Mouse (Mus musculus) midbrain, embryonic 11.5 days (tissue): ENCODE results near the gene Drg1. TPM values are rescaled to one million over a fixed set of nuclear protein-coding genes. Genes with fewer than 3 reads are reported as not detected.

Source experiments
- ATAC-seq: fragments of 200-750 bp; cut with Nextera tagmentation; 2 replicates; pipeline ENCODE4 v1.8.0; 2017; ENCODE audit warnings: moderate TSS enrichment, moderate library complexity; ENCODE audit not compliant: low FRiP score
- DNase-seq: peaks from one replicate; pipeline ENCODE4 v3.0.0; 2015; ENCODE audit warnings: low spot score; ENCODE audit errors: missing footprints
- H3K27ac ChIP-seq: fragments of 300-500 bp; sonication (generic); 2 replicates; pipeline ENCODE4 v1.5.1; 2014; ENCODE audit warnings: low read depth, low read length
- H3K27me3 ChIP-seq: fragments of 300-500 bp; sonication (generic); 2 replicates; pipeline ENCODE4 v1.6.1; 2014; ENCODE audit warnings: mild to moderate bottlenecking, low read length, moderate library complexity, mixed read lengths; ENCODE audit not compliant: control insufficient read depth, insufficient read depth
- H3K36me3 ChIP-seq: fragments of 300-500 bp; sonication (generic); 2 replicates; pipeline ENCODE4 v1.6.1; 2014; ENCODE audit warnings: mild to moderate bottlenecking, low read length, moderate library complexity, mixed read lengths; ENCODE audit not compliant: control insufficient read depth, insufficient read depth
- H3K4me1 ChIP-seq: fragments of 300-500 bp; sonication (generic); 2 replicates; pipeline ENCODE4 v1.6.1; 2014; ENCODE audit warnings: low read length; ENCODE audit not compliant: control insufficient read depth, insufficient read depth
- H3K4me2 ChIP-seq: fragments of 300-500 bp; sonication (generic); 2 replicates; pipeline ENCODE4 v1.6.1; 2014; ENCODE audit warnings: mild to moderate bottlenecking, moderate library complexity
- H3K4me3 ChIP-seq: fragments of 300-500 bp; sonication (generic); 2 replicates; pipeline ENCODE4 v1.5.1; 2014; ENCODE audit warnings: low read depth, low read length
- H3K9ac ChIP-seq: fragments of 300-500 bp; sonication (generic); 2 replicates; pipeline ENCODE4 v1.6.1; 2014; ENCODE audit warnings: low read length
- H3K9me3 ChIP-seq: fragments of 300-500 bp; sonication (generic); 2 replicates; pipeline ENCODE4 v1.6.1; 2016; ENCODE audit warnings: low read length; ENCODE audit not compliant: control insufficient read depth
- WGBS: fragments of 180-500 bp; shearing (Covaris S2); extraction: QIAGEN DNeasy Blood & Tissue Kit; methylation state at CpG from one replicate; pipeline ENCODE4 v1.1.7; 2014; 5-methylcytosine and 5-hydroxymethylcytosine counted together
- polyA plus RNA-seq: library from polyadenylated mRNA; unstranded; fragments of >200 nt; fragmentation: Nextera tagmentation; extraction: Ambion mirVana; gene quantifications from 2 replicates; pipeline ENCODE4 v1.2.1, GENCODE M21; 2014

The Drg1 gene
- polyA plus RNA-seq, 1 experiment from 2014 or later, result 327 TPM

DNA sequence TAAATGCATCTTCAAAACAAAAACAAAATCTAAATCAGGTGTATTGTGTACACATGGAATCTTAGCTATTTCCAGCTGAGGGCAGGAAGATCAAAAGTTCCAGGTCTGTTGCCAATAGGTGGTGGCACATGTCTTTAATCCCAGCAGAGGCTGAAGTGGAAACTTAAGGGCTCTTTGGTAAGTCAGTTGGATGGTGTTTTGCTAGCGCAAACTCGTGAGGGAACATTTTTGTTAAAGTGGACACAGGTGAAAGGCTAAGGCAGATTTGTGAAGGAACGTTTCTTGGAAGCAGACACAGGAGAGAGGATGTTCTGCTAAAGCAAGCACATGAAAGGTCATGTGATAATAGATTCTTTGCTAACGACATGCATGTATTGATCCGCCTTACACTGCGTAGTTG lies 17.4 kb upstream of the Drg1 start:
- no peak for ATAC-seq
- Histone ChIP-seq H3K4me3 (no peak overlapping the region), H3K9me3 (peaks cover 4% of the 10 kb centered on the region), H3K27ac (no peak overlapping the region), H3K27me3 (no peaks in the 10 kb centered on the region), H3K4me1 (peaks cover 10% of the 10 kb centered on the region), H3K4me2 (no peak overlapping the region), H3K36me3 (no peaks in the 10 kb centered on the region), H3K9ac (no peak overlapping the region)
- 90% methylated on average over 6 of the region's 6 CpGs for WGBS
- peak; percentile 72 for DNase-seq

DNA sequence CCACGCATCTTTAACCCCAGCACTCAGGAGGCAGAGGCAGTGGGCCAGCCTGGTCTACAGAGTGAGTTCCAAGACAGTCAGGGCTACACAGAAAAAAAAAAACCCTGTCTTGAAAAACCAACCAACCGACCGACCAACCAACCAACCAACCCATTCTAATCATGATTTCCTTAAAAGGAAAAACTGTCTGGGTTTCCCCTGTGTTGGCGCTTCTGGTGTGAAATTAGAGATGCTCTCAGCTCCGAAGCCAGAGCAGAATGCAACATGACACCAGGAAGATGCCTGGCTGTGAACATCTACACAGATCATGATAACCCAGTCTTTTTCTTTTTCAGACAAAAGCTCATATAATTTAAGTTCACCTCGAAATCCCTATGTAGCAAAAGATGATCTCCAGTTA lies 16.7 kb upstream of the Drg1 start:
- H3K9me3 ChIP-seq, result peaks cover 4% of the 10 kb centered on the region
- DNase-seq, result no peak
- no peaks in the 10 kb centered on the region for H3K36me3 ChIP-seq
- no peak overlapping the region for H3K27ac ChIP-seq
- no peak overlapping the region for H3K4me3 ChIP-seq
- H3K4me2 ChIP-seq, result no peak overlapping the region
- H3K9ac ChIP-seq, result no peak overlapping the region
- no peaks in the 10 kb centered on the region for H3K27me3 ChIP-seq
- 88% methylated on average over 6 of the region's 6 CpGs for WGBS
- no peak for ATAC-seq
- H3K4me1 ChIP-seq, result peaks cover 3% of the 10 kb centered on the region; the same call in 1 of the 2 replicates

GRCm38 (mm10) chr11:3279729-3280128 lies 13.5 kb upstream of the Drg1 start:
- Histone ChIP-seq H3K4me1 (no peaks in the 10 kb centered on the region), H3K4me3 (no peak overlapping the region)
- 71% methylated on average over 2 of the region's 2 CpGs for WGBS

DNA sequence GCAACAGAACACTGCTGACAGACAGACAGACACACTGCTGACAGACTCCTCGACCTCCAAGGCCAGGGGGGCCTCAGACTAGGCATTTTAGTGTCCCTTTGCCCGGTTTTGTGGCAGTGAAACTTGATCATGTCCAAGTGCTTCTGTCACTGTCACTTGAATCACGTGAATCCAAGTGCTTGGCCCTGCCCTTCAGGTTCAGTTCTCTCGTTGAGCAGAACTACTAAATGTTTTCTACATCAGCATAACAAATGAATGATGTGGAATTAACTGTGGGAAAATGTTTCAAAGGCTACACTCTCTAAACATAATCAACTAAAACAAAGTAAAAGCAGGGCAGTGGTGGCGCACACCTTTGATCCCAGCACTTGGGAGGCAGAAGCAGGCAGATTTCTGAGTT lies 12.1 kb upstream of the Drg1 start:
- whole genome bisulfite sequencing, result 64% methylated on average over 5 of the region's 5 CpGs
- H3K9ac ChIP-seq, result no peak overlapping the region
- DNase-seq (peak; percentile 70), ATAC-seq (no peak)
- H3K9me3 ChIP-seq, result peaks cover 4% of the 10 kb centered on the region
- no peaks in the 10 kb centered on the region for H3K4me1 ChIP-seq
- no peaks in the 10 kb centered on the region for H3K27me3 ChIP-seq
- H3K27ac ChIP-seq, result no peak overlapping the region
- no peaks in the 10 kb centered on the region for H3K36me3 ChIP-seq
- H3K4me3 ChIP-seq, result no peak overlapping the region
- no peak overlapping the region for H3K4me2 ChIP-seq

More at GRCm38 (mm10) chr11:3279729-3280128, 13.5 kb upstream of the Drg1 start:
- Histone ChIP-seq H3K9ac (no peak overlapping the region), H3K9me3 (peaks cover 4% of the 10 kb centered on the region), H3K27ac (no peak overlapping the region), H3K27me3 (no peaks in the 10 kb centered on the region), H3K36me3 (no peaks in the 10 kb centered on the region), H3K4me2 (no peak overlapping the region)
- DNase-seq (no peak), ATAC-seq (no peak)

- no peak overlapping the region for H3K27ac ChIP-seq
- H3K4me2 ChIP-seq, result no peak overlapping the region
- peaks cover 10% of the 10 kb centered on the region for H3K4me1 ChIP-seq
- H3K27me3 ChIP-seq, result no peaks in the 10 kb centered on the region
- DNase-seq (peak; percentile 80), ATAC-seq (no peak)
- H3K9ac ChIP-seq, result no peak overlapping the region
- no peaks in the 10 kb centered on the region for H3K36me3 ChIP-seq
- no peak overlapping the region for H3K4me3 ChIP-seq
- no peaks in the 10 kb centered on the region for H3K9me3 ChIP-seq
- WGBS, result 38% methylated on average over 4 of the region's 4 CpGs
These were observed 3.0 kb upstream of the Drg1 start for GRCm38 (mm10) chr11:3269241-3269640.

GRCm38 (mm10) chr11:3267133-3267532 lies 918 bp upstream of the Drg1 start:
- Histone ChIP-seq H3K4me2 (peak overlapping the region; percentile 81), H3K4me1 (peaks cover 14% of the 10 kb centered on the region), H3K36me3 (peaks cover 7% of the 10 kb centered on the region), H3K27me3 (no peaks in the 10 kb centered on the region), H3K27ac (peak overlapping the region; percentile 79; the same call in 1 of the 2 replicates), H3K9me3 (no peaks in the 10 kb centered on the region), H3K9ac (peak overlapping the region; percentile 95), H3K4me3 (peak overlapping the region; percentile 69)
- no peak for ATAC-seq
- 58% methylated on average over 7 of the region's 7 CpGs for WGBS
- DNase-seq, result no peak

DNA sequence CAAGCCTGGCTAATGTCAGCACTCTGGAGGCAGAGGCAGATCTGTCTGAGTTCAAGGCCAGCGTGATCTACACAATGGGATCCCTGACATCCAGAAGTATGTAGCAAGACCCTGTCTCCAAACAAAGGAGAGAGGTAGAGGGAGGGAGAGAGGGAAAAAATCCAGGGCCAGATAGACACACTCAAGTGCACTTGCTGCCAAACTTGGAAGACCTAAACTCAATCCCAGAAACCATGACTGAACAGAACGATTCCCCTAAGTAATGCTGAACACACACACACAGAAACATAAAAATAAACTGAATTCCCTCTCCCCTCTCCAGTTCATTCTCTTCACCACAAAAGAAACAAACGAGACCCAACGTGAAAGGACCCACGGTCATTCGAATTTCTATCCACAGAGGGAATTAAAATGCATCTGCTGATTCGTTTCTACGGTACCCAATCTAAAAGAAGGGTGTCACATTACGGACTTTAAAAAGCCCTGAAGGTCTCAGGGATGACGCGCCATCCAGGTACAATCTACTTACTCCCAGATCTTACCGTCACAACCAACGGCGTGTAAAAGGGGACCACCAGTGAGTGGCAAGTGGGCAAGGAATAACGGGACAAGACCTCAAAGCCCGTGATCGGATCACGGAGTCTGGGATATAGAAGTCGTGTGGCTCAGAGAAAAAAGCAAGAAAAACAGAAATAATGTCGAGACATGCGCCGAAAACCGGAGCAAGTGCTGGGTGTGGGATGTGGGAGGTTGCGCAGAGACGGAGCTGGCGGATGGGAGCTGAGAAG lies 730 bp downstream of the Drg1 start:
- Histone ChIP-seq H3K27me3 (no peaks in the 10 kb centered on the region), H3K9ac (peak overlapping the region; percentile 95), H3K9me3 (no peaks in the 10 kb centered on the region), H3K4me2 (peak overlapping the region; percentile 81), H3K27ac (peak overlapping the region; percentile 92), H3K4me3 (peak overlapping the region; percentile 69), H3K36me3 (peaks cover 11% of the 10 kb centered on the region), H3K4me1 (peaks cover 14% of the 10 kb centered on the region)
- WGBS, result 1% methylated on average over 26 of the region's 26 CpGs
- ATAC-seq (peak; percentile 1), DNase-seq (peak; percentile 90)

GRCm38 (mm10) chr11:3259537-3259936 lies 6.7 kb downstream of the Drg1 start:
- H3K27me3 ChIP-seq, result no peaks in the 10 kb centered on the region
- ATAC-seq (no peak), DNase-seq (peak; percentile 31)
- no peak overlapping the region for H3K4me2 ChIP-seq
- H3K36me3 ChIP-seq, result peaks cover 19% of the 10 kb centered on the region
- H3K9me3 ChIP-seq, result no peaks in the 10 kb centered on the region
- H3K9ac ChIP-seq, result no peak overlapping the region
- no peak overlapping the region for H3K27ac ChIP-seq
- 97% methylated on average over 1 of the region's 1 CpGs for WGBS
- peaks cover 6% of the 10 kb centered on the region for H3K4me1 ChIP-seq
- no peak overlapping the region for H3K4me3 ChIP-seq

DNA sequence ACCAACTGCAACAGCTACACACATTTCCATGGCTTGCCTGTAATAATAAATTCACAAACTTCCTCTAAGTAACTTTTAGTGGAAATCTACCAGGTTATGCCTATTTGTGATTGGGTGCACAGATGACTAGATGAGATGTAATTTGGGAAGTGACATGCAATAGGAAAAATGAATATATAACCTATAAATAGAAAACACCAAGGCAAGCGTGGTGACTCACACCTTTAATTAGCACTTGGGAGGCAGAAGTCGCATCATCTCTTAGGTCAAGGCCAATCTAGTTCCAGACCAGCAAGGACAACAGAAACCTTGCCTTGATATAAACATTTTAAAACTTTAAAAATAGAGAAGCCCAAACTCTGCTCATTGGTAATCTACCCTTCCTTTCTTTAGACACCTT lies 18.8 kb downstream of the Drg1 start:
- Histone ChIP-seq H3K4me2 (no peak overlapping the region), H3K9me3 (no peaks in the 10 kb centered on the region), H3K27me3 (no peaks in the 10 kb centered on the region), H3K9ac (no peak overlapping the region), H3K4me1 (no peaks in the 10 kb centered on the region), H3K27ac (no peak overlapping the region), H3K4me3 (no peak overlapping the region), H3K36me3 (peaks cover 47% of the 10 kb centered on the region)
- WGBS, result 97% methylated on average over 2 of the region's 2 CpGs
- ATAC-seq (no peak), DNase-seq (no peak)
